Mouse (Mus musculus) erythroblast, embryonic 14.5 days (primary cell): ENCODE data around the gene Rpl35. TPM values are rescaled to one million over a fixed set of nuclear protein-coding genes. Genes with fewer than 3 reads are reported as not detected.

Experiments used
- H3K27me3 ChIP-seq: 2 replicates; pipeline ENCODE4 v1.6.1; 2012; ENCODE audit warnings: inconsistent platforms; ENCODE audit not compliant: control insufficient read depth
- H3K36me3 ChIP-seq: 2 replicates; pipeline ENCODE4 v1.6.1; 2012; ENCODE audit warnings: mild to moderate bottlenecking, inconsistent platforms; ENCODE audit not compliant: control insufficient read depth
- H3K4me1 ChIP-seq: 2 replicates; pipeline ENCODE4 v1.6.1; 2012; ENCODE audit warnings: inconsistent platforms; ENCODE audit not compliant: control insufficient read depth
- H3K4me3 ChIP-seq: replicated peaks from 2 replicates; pipeline ENCODE3; 2012; ENCODE audit warnings: moderate library complexity, mild to moderate bottlenecking, inconsistent platforms
- H3K9me3 ChIP-seq: 2 replicates; pipeline ENCODE4 v1.6.1; 2012; ENCODE audit warnings: low read length, inconsistent platforms, mixed read lengths; ENCODE audit not compliant: control insufficient read depth
- GATA1 ChIP-seq: IDR thresholded peaks from 2 replicates; pipeline ENCODE4 v1.6.1; 2012; ENCODE audit warnings: low read length, inconsistent platforms, mixed read lengths
- TAL1 ChIP-seq: IDR thresholded peaks from 3 replicates; pipeline ENCODE4 v1.6.1; 2012; ENCODE audit warnings: low read length, inconsistent platforms, mixed read lengths
- polyA plus RNA-seq: library from polyadenylated mRNA; stranded (reverse); fragments of >175 nt; gene quantifications from 2 replicates; pipeline ENCODE4 v1.2.3, GENCODE M21; 2012

Rpl35 gene
- polyA plus RNA-seq, 1 experiment, result 34.7 TPM

DNA sequence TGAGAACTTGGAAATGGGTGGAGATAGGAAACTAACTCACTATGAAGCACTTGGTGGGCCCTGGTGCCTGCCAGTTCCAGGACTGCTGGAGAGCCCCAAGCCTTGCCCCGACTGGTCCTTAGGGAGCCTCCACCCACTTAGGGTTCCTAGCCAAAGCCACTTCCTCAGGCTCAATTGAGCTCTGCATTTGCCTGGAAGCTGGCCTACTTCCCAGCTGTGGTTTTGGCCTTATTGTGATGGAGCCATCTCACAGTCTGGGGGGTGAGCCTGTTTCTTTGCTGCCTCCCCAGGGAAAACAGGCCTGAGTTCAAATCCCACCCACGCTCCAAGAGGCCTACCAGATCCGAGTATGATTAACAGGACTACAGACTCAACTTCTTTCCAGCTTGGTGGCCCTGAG, 18.8 kb downstream of the Rpl35 start:
- peaks cover 19% of the 10 kb centered on the region for H3K9me3 ChIP-seq
- H3K27me3 ChIP-seq, result peaks cover 2% of the 10 kb centered on the region; the same call in 1 of the 2 replicates
- H3K4me1 ChIP-seq, result peaks cover 46% of the 10 kb centered on the region
- TF ChIP-seq TAL1 (no peak), GATA1 (no peak)
- H3K4me3 ChIP-seq, result no peak overlapping the region
- H3K36me3 ChIP-seq, result no peaks in the 10 kb centered on the region

DNA sequence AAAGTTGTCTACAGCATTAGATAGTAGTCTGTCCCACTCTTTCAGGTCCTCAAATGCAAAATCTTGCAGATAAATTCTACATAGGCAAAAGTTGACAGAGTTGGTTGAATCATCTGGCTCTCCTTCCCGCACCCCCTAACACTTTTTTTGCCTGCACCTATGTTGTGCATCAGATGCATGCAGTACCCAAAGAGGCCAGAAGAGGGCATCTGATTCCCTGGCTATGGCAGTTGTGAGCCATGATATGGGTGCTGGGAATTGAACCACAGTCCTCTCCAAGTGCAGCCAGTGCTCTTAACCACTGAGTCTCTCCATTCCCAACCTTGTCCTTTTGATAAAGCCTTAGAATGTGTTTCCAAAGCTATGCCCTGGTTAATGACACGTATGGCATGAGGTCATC, 22.0 kb downstream of the Rpl35 start:
- peaks cover 10% of the 10 kb centered on the region for H3K27me3 ChIP-seq
- no peak overlapping the region for H3K4me3 ChIP-seq
- H3K4me1 ChIP-seq, result peaks cover 22% of the 10 kb centered on the region
- H3K9me3 ChIP-seq, result peaks cover 19% of the 10 kb centered on the region
- no peaks in the 10 kb centered on the region for H3K36me3 ChIP-seq
- no peak for TF ChIP-seq GATA1
- TF ChIP-seq TAL1, result no peak

DNA sequence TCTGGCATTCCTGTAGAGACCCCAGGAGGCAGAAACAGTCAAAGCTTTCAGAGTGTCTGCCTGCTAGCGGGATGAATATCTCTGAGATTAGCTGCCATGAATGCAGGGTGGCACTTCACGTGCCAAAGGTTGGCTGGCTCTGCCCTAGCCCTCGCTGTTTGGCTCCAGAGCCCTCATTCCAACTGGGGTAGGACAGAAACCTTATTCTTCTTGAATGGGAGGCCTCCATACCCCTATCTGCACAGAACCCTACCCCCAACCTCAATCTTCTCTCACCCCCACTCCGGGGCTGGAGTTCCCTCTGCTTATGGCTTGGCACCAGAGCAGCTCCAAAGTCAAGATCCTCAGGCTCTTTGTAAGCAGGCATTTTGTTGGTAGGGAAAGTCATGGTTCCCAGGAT, 27.6 kb downstream of the Rpl35 start:
- TF ChIP-seq TAL1, result no peak
- TF ChIP-seq GATA1, result no peak
- H3K9me3 ChIP-seq, result no peaks in the 10 kb centered on the region

DNA sequence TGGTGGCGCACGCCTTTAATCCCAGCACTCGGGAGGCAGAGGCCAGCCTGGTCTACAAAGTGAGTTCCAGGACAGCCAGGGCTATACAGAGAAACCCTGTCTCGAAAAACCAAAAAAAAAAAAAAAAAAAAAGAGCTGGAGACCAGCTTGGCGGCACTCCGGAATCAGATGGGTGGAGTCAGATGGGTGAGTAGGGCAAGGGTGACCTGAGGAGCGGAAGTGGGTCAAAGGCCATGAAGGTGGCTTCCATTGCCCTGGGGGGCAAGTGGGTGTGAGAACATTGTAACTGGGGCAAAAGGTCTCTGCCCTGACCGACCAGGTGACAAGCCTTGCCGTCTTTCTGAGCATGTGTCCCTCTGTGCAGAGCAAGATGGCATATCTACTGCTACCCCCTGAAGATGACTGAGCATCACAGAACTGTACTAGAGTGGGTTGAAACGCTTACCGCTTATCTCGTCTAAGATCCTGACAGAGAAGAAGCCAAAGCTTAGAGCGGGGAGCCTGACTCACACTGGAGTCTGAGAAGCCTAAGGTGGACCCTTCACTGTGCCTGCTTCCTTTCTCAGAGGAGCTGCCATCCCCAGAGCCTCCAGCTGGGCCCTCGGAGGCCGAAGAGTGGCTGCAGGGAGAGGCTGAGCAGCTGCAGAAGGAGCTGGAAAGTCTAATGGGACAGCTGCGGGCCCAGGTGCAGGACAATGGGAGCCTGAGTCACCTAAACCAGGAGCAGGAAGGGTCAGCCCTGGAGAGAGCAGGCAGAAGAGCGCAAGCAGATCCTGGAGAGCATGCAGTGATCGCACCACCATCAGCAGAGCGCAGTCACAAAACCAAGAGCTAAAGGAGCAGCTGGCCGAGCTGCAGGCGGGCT, 29.3 kb downstream of the Rpl35 start:
- H3K27me3 ChIP-seq, result peaks cover 24% of the 10 kb centered on the region
- no peak overlapping the region for H3K4me3 ChIP-seq
- H3K4me1 ChIP-seq, result peaks cover 33% of the 10 kb centered on the region
- TF ChIP-seq TAL1, result no peak
- TF ChIP-seq GATA1, result no peak
- no peaks in the 10 kb centered on the region for H3K9me3 ChIP-seq
- H3K36me3 ChIP-seq, result no peaks in the 10 kb centered on the region

More for the DNA sequence above, 27.6 kb downstream of the Rpl35 start:
- H3K4me1 ChIP-seq, result peaks cover 24% of the 10 kb centered on the region
- no peaks in the 10 kb centered on the region for H3K36me3 ChIP-seq
- H3K4me3 ChIP-seq, result no peak overlapping the region
- peaks cover 26% of the 10 kb centered on the region for H3K27me3 ChIP-seq

DNA sequence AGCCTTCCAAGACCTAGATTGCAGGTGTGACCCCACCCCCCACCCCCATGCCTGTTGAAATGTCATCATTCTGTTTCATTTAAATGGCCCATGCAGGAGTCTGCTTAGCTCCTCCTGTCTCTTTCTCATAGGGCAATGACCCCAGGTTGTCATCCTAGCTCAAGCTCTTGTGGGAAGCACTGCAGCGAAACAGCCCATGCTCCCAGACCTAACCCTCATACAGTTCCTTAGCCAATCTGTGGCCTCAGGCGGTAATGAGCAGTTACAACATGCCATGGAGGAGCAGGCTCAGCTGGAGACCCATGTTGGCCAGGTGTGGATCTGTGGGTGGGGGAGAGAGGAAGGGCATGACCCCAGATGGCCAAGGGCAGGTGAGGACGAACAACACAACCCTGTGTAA, 30.2 kb downstream of the Rpl35 start:
- Histone ChIP-seq H3K27me3 (peaks cover 20% of the 10 kb centered on the region), H3K4me3 (no peak overlapping the region), H3K9me3 (no peaks in the 10 kb centered on the region), H3K4me1 (peaks cover 43% of the 10 kb centered on the region), H3K36me3 (no peaks in the 10 kb centered on the region)
- TF ChIP-seq TAL1 (no peak), GATA1 (no peak)

GRCm38 (mm10) chr2:38974171-38974570, 31.3 kb downstream of the Rpl35 start:
- no peak for TF ChIP-seq TAL1
- no peak for TF ChIP-seq GATA1
- Histone ChIP-seq H3K9me3 (no peaks in the 10 kb centered on the region), H3K4me3 (no peak overlapping the region)

DNA sequence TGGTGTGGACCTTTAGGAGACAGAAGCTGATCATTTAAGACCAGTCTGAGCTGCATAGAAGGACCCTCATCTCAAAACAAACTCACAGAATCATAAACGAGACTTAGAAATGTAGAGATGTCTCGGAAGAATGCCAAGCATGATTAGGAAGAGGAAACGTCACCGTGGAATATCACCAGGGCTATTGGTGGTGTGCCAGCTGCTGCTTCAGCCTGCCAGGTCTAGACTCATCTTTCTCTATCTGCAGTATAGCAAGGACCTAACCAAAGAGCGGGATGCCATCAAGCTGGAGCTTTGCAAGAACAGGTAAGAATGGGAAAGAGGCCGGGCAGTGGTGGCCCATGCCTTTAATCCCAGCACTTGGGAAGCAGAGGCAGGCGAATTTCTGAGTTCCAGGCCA, 31.7 kb downstream of the Rpl35 start:
- Histone ChIP-seq H3K4me3 (no peak overlapping the region), H3K27me3 (peaks cover 16% of the 10 kb centered on the region), H3K4me1 (peaks cover 56% of the 10 kb centered on the region), H3K36me3 (no peaks in the 10 kb centered on the region), H3K9me3 (no peaks in the 10 kb centered on the region)
- no peak for TF ChIP-seq TAL1
- no peak for TF ChIP-seq GATA1

More at GRCm38 (mm10) chr2:38974171-38974570, 31.3 kb downstream of the Rpl35 start:
- Histone ChIP-seq H3K36me3 (no peaks in the 10 kb centered on the region), H3K27me3 (peaks cover 16% of the 10 kb centered on the region), H3K4me1 (peaks cover 52% of the 10 kb centered on the region)

DNA sequence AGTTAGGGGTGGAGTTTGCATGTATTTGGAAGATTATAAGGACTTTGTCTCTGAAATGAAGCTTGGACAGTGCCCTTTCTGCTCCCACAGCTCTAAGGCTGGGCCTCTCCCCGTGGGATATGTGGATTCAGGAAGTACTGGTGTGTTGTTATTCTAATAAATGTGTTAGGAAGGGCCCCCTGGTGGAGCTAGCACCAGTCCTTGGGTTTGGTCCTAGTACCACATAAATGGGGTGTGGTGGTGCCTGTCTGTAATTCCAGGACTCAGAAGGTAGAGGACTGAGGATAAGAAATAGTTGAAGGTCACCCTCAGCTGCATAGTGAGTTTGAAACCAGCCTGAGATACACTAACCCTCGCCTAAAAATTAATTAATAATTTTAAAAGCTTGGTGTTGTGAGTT, 32.2 kb downstream of the Rpl35 start:
- TF ChIP-seq GATA1 (no peak), TAL1 (no peak)
- Histone ChIP-seq H3K27me3 (peaks cover 16% of the 10 kb centered on the region), H3K4me1 (peaks cover 56% of the 10 kb centered on the region), H3K36me3 (no peaks in the 10 kb centered on the region), H3K9me3 (no peaks in the 10 kb centered on the region), H3K4me3 (no peak overlapping the region)

DNA sequence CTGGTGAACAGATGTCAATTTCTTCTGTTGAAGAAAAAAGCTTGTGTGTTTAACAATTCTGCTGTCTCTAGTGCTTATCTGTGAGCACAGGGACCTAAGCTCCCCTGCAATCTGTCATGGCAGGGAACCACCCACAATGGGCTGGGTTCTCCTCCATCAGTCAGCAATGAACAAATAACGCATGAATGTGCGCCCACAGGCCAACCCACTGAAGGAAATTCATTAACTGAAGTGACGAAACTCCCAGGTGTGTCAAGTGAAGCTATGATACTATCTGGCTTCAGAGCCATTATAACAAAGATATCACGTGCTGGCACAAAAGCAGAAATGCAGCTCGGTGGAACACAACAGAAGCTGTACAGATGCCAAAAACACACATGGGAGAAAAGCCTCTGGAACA, 35.4 kb downstream of the Rpl35 start:
- H3K27me3 ChIP-seq, result no peaks in the 10 kb centered on the region
- no peaks in the 10 kb centered on the region for H3K9me3 ChIP-seq
- TF ChIP-seq GATA1 (peak; percentile 53; the same call in 1 of the 2 replicates), TAL1 (peak; percentile 63)
- no peaks in the 10 kb centered on the region for H3K36me3 ChIP-seq
- H3K4me1 ChIP-seq, result peaks cover 46% of the 10 kb centered on the region
- H3K4me3 ChIP-seq, result no peak overlapping the region
